Mouse (Mus musculus): ENCODE data around the gene Dact2.

The Dact2 gene

DNA sequence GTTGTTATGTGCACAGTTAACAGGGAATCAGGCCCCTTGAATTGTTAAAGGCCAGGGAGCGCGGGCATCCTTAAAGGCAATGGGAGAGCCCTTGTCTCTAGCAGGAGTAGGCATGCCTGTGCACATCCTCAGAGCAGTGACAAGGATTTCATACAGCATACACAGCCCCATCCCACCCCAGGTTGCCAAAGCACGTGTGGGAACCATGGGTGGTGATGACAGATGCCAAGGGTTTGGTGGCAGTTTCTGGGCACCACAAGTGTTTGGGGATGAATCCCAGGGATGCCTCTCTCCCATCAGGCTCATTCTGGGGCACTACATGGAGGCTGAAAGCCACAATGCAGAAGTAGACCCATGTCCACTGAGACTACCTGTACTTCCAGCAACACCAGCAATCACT, 29.7 kb downstream of the Dact2 start:
- DNase-seq (ENCODE audit: low read depth, low spot score) = no peak

DNA sequence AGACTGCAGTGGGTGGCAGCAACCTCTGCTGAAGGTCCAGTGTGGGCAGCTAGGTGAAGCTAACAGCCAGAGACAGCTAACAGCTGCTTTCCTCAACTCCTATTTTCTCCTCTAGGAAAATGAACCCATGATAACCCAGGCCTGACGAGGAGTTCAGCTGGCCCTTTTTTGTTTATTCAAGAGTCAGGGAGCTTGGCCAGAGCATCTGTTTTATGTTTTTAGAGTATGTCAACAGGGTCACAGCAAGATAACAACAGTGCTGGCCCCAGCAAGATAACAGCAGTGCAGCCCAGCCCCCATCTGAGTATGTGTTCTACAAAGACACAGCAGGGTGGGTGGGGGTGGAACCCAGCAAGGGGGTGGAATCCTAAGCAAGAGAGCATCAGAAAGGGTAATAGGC, 30.6 kb downstream of the Dact2 start:
- DNase-seq (ENCODE audit: low read depth, low spot score) = no peak

DNA sequence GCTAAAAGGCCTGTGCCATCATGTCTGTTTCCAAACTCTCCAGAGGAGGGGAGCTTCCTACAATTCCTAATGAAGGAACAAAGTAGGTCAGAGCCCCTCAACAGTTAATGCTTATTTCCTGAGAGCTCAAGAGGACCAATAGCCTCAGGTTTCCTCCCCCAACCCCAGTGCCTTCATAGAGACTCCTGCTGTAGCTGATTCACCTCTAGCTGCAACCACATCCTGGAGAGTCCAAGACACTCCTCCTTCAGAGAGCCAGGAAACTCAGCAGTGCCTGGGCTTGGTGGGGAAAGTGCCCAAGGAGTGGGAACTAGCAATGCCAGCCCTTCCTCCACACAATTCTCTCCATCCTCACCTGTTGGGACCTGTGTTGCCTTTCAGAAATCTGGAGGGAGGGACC, 31.4 kb downstream of the Dact2 start:
- DNase-seq (ENCODE audit: low read depth, low spot score) = no peak

DNA sequence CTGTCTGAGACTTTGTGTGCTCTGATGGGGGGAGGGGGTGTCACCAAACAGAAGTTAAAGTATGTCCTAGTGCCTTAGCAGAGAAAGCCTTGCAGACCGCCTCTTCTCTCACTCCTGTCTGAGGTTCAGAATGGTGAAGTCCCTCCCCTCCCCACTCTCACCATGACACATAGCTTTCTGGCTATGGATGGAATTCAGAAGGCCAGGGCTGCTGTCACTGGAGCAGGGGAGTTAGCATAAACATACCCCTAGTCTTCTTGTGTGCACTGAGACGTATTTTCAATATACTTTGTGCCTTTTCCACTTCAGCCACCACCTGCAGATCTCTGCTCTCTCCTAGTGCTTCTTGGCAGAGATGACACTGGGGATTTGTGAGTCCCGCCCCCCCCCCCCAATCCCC, 31.9 kb downstream of the Dact2 start:
- no peak for DNase-seq (ENCODE audit: low read depth, low spot score)

GRCm38 (mm10) chr17:14170961-14171479, 33.1 kb downstream of the Dact2 start:
- no peak for DNase-seq (ENCODE audit: low read depth, low spot score)

GRCm38 (mm10) chr17:14169431-14169830, 34.7 kb downstream of the Dact2 start:
- no peak for DNase-seq (ENCODE audit: low read depth, low spot score)

DNA sequence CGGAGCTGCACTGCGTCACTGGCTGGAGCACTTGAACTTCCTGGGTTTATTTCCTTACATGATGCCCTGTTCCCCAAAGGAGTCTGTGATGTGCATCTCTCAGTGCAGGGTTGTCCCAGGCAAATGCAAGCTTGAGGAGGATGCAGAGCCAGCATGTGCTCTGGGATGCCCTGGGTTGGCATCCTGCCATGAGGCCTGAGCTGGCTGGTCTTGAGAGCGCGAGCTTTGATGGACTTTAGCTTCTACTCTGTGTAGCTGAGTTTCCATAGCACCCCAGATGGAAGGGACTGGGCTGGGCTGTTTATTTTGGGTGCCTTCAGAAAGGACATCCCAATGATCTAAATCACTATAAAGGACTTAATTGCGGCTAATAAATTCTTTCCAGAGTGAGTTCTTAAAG, 36.5 kb downstream of the Dact2 start:
- DNase-seq (ENCODE audit: low read depth, low spot score) = no peak

- no peak for DNase-seq (ENCODE audit: low read depth, low spot score)
Observed at GRCm38 (mm10) chr17:14166746-14167432, 37.2 kb downstream of the Dact2 start.

DNA sequence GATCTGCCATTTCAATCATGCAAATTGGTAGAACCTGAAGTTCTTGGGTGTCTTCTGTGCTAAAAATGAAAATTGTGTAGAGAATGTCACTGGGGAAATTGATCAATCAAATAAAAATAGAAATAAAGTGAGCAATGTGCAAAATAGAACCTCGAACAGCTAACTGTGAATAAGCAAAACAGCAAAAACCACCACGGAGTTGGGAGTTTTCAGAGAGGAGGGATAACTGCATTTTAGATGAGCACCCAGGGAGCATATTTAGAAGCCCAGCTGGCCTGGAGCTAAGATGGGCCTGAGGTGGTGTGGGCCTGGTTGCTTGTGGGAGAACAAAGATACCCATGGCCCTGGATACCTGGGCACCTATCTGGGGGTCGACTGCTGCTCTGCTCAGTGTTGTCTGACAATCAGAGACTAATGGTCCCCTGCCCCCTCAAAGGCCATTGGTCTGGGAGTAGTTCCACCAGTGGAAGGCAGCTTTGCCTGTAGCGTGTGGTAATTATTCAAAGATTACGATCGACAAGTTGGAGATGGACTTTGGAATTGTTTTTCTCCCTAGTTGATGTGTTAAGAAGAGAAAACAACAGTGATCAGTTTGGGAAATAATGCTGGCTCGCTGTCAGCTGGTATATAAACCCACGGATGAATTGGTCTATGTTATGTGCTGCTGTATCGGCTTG, 38.0 kb downstream of the Dact2 start:
- no peak for DNase-seq (ENCODE audit: low read depth, low spot score)

DNA sequence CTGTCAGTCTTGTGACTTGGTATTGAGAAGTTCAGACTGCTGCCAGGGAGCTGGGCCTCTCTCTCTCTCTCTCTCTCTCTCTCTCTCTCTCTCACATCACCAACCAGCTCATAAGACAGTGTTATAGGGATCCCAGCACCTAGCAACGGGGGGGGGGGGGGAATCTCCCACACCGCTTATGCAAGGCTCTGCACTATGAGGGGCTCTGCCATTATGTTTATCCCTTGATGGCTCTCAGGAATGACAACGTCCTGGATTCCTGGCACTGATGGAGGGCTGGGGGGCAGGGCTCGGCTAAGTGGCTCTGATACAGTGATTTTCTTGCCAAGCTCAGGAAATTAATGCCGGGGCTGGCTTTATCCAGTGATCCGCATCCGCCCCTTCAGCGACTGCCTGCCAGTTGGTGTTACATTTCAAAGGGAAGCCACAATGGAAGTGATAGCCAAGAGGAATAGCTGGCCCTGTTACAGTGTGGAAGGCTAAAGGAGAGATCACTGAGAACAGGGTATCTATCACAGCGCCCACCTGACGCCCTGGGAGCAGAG, 38.7 kb downstream of the Dact2 start:
- peak; percentile 54 for DNase-seq (ENCODE audit: low read depth, low spot score)

- no peak for DNase-seq (ENCODE audit: low read depth, low spot score)
Observed at GRCm38 (mm10) chr17:14160846-14161245, 43.3 kb downstream of the Dact2 start.

DNA sequence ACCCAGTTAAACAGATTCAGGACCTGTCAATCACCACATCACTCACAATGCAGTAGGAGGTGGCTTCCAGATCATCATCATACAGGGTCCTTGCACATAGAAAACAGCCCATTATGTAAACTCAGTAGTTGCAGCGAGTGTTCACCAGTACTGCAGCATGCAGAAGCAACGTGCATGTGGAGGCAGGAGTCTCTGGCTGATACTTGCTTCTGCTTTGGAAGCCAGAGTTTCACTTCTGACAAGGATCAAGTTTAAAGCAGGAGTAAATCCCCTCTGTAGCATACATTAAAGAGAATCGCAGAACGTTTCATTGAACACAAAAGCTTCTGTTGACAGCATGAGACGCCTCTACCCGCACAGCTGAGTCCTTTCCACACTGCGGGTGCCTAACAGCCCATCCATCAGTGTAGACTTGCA, 46.3 kb downstream of the Dact2 start:
- DNase-seq (ENCODE audit: low read depth, low spot score) = no peak

Measured in brain, embryonic 18.5 days (tissue).